Mouse (Mus musculus) limb, embryonic 14.5 days (tissue): ENCODE data around the gene Narfl. TPM values are rescaled to one million over a fixed set of nuclear protein-coding genes. Genes with fewer than 3 reads are reported as not detected.

ENCODE experiments used
- ATAC-seq: fragments of 200-750 bp; cut with Nextera tagmentation; 2 replicates; pipeline ENCODE4 v1.8.0; 2017; ENCODE audit warnings: low read depth, moderate number of reproducible peaks, moderate TSS enrichment; ENCODE audit not compliant: low FRiP score
- DNase-seq: peaks from one replicate; pipeline ENCODE4 v3.0.0-alpha.2; 2015; ENCODE audit warnings: low spot score
- H3K27ac ChIP-seq: fragments of 300-500 bp; sonication (generic); replicated peaks from 2 replicates; pipeline ENCODE4 v1.5.1; 2014; ENCODE audit warnings: low read depth, mild to moderate bottlenecking, low read length, moderate library complexity, mixed read lengths
- H3K27me3 ChIP-seq: fragments of 300-500 bp; sonication (generic); 2 replicates; pipeline ENCODE4 v1.6.1; 2014; ENCODE audit warnings: low read length, mixed read lengths; ENCODE audit not compliant: control insufficient read depth, insufficient read depth
- H3K36me3 ChIP-seq: fragments of 300-500 bp; sonication (generic); 2 replicates; pipeline ENCODE4 v1.6.1; 2014; ENCODE audit warnings: mild to moderate bottlenecking, low read length, moderate library complexity, mixed read lengths; ENCODE audit not compliant: control insufficient read depth, insufficient read depth
- H3K4me1 ChIP-seq: fragments of 300-500 bp; sonication (generic); 2 replicates; pipeline ENCODE4 v1.6.1; 2014; ENCODE audit warnings: antibody characterized with exemption, low read length, mixed read lengths; ENCODE audit not compliant: control insufficient read depth, insufficient read depth
- H3K4me2 ChIP-seq: fragments of 300-500 bp; sonication (generic); replicated peaks from 2 replicates; pipeline ENCODE4 v1.6.1; 2014; ENCODE audit warnings: low read depth, mild to moderate bottlenecking, low read length, moderate library complexity; ENCODE audit not compliant: severe bottlenecking
- H3K4me3 ChIP-seq: fragments of 300-500 bp; sonication (generic); replicated peaks from 2 replicates; pipeline ENCODE4 v1.5.1; 2014; ENCODE audit warnings: low read length
- H3K9ac ChIP-seq: fragments of 300-500 bp; sonication (generic); 2 replicates; pipeline ENCODE4 v1.6.1; 2014; ENCODE audit warnings: mild to moderate bottlenecking, low read depth, low read length, moderate library complexity; ENCODE audit not compliant: severe bottlenecking
- H3K9me3 ChIP-seq: fragments of 300-500 bp; sonication (generic); 2 replicates; pipeline ENCODE4 v1.6.1; 2016; ENCODE audit warnings: low read length; ENCODE audit not compliant: control insufficient read depth
- POLR2A ChIP-seq: fragments of 200-500 bp; IDR thresholded peaks from 2 replicates; pipeline ENCODE4 v1.8.0; 2012; ENCODE audit warnings: inconsistent platforms, mild to moderate bottlenecking, moderate library complexity, borderline replicate concordance; ENCODE audit not compliant: insufficient read depth, insufficient read length; ENCODE audit errors: extremely low read depth
- WGBS: fragments of 180-500 bp; shearing (Covaris S2); extraction: QIAGEN DNeasy Blood & Tissue Kit; methylation state at CpG from one replicate; pipeline ENCODE4 v1.1.7; 2014; 5-methylcytosine and 5-hydroxymethylcytosine counted together
- polyA plus RNA-seq, 2 experiments: library from polyadenylated mRNA; depleted of rRNA in 1 of 2; stranded (reverse) in 1 of 2; unstranded in 1 of 2; fragments of >200 nt; fragmentation: Nextera tagmentation in 1 of 2; extraction: Ambion mirVana in 1 of 2; gene quantifications; 2 replicates each; pipeline versions ENCODE4 v1.2.1 to v1.2.3; 2012 to 2014

Narfl gene
- polyA plus RNA-seq, 2 experiments: 24.2 to 24.9 TPM

- ATAC-seq (no peak), DNase-seq (no peak)
- Histone ChIP-seq H3K9me3 (no peaks in the 10 kb centered on the region), H3K4me1 (peaks cover 9% of the 10 kb centered on the region), H3K4me3 (peak overlapping the region; percentile 66), H3K9ac (peak overlapping the region; percentile 63), H3K36me3 (no peaks in the 10 kb centered on the region), H3K27me3 (peaks cover 30% of the 10 kb centered on the region), H3K4me2 (peak overlapping the region; percentile 96), H3K27ac (no peak overlapping the region)
- 9% methylated on average over 25 of the region's 25 CpGs for WGBS
- no peak for TF ChIP-seq POLR2A
These were observed 36.2 kb downstream of the Narfl start for GRCm38 (mm10) chr17:25809606-25810340.

DNA sequence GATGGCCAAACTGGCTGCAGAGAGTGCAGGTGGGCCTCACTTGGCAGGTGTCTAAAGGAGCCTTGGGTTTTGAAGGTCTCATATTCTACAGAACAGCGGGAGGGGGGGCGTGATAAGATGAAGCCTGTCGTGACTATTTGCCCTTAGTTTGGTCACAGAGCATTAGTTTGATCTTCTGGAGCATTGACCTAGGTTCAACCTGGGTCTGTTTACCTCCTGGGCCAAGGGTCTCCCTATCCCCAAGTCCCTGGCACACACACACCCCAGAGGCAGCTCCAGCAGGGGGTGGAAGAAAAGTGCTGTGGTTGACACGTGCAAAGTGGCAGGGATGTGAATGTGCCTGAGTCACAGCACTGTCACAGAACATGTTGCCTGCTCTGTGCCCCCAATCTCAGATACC is 37.3 kb downstream of the Narfl start:
- Histone ChIP-seq H3K4me2 (no peak overlapping the region), H3K36me3 (no peaks in the 10 kb centered on the region), H3K4me1 (peaks cover 9% of the 10 kb centered on the region), H3K9me3 (no peaks in the 10 kb centered on the region), H3K9ac (no peak overlapping the region), H3K4me3 (no peak overlapping the region), H3K27ac (no peak overlapping the region), H3K27me3 (peaks cover 30% of the 10 kb centered on the region)
- ATAC-seq (no peak), DNase-seq (no peak)
- no peak for TF ChIP-seq POLR2A
- WGBS: 66% methylated on average over 4 of the region's 4 CpGs

- H3K4me2 ChIP-seq: no peak overlapping the region
- 1% methylated on average over 16 of the region's 20 CpGs for WGBS
- peaks cover 38% of the 10 kb centered on the region for H3K27me3 ChIP-seq
These were observed 39.9 kb downstream of the Narfl start for GRCm38 (mm10) chr17:25813471-25813870.

GRCm38 (mm10) chr17:25817662-25818061 is 44.1 kb downstream of the Narfl start:
- Histone ChIP-seq H3K4me2 (no peak overlapping the region), H3K9ac (no peak overlapping the region), H3K9me3 (no peaks in the 10 kb centered on the region), H3K4me3 (no peak overlapping the region), H3K36me3 (no peaks in the 10 kb centered on the region), H3K27me3 (peaks cover 41% of the 10 kb centered on the region), H3K4me1 (0 out of 2 replicates have a peak, but pooled peaks cover 4% of the 10 kb centered on the region), H3K27ac (no peak overlapping the region)
- TF ChIP-seq POLR2A: no peak
- no peak for ATAC-seq
- 82% methylated on average over 11 of the region's 11 CpGs for WGBS
- DNase-seq: no peak

More at GRCm38 (mm10) chr17:25813471-25813870, 39.9 kb downstream of the Narfl start:
- no peaks in the 10 kb centered on the region for H3K9me3 ChIP-seq
- TF ChIP-seq POLR2A: no peak
- ATAC-seq: peak; percentile 50; the same call in 1 of the 2 replicates
- DNase-seq: peak; percentile 88
- H3K4me1 ChIP-seq: peaks cover 9% of the 10 kb centered on the region
- H3K36me3 ChIP-seq: no peaks in the 10 kb centered on the region
- no peak overlapping the region for H3K4me3 ChIP-seq
- H3K9ac ChIP-seq: no peak overlapping the region
- no peak overlapping the region for H3K27ac ChIP-seq

DNA sequence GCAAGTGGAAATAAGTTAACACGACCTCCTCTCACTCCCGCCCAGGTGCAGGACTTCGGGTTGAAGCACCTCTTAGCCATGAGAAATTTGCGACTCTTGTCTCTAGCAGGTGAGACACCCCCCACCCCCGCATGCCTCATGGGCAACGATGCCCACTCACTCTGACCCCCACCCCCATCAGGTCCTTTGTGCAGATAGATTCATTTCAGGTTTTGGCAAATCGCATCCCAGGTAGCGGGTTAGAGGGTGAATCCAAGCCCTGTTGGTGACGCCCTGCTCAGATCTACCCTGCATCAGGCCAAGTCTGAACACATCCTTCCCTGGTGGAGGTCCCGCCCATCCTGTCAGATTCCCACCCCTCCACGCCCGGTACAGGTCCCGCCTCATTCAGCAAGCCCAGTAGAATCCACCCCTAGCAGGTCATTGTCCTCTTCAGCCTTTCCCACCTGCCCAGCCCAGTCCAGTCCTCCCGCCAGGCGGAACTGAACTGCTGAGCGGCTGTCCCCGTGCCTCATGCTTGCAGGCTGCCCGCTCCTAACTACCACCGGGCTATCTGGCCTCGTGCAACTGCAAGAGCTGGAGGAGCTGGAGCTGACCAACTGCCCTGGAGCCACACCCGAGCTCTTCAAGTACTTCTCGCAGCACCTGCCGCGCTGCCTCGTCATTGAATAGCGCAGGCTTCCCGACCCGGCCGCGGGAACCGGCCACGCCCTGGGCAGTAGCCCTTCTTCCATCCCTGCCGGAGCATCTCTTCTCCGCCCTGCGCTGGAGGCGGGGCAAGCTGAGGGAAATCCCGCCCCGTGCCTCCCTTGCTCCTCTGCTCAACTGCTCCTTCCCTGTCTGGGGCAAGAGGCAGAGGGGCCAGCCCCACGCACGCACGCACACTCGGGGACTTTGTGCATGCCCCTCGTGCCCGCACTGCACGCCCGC is 45.5 kb downstream of the Narfl start:
- H3K9ac ChIP-seq: no peak overlapping the region
- H3K9me3 ChIP-seq: no peaks in the 10 kb centered on the region
- H3K4me1 ChIP-seq: peaks cover 3% of the 10 kb centered on the region
- peaks cover 35% of the 10 kb centered on the region for H3K27me3 ChIP-seq
- H3K27ac ChIP-seq: no peak overlapping the region
- ATAC-seq (no peak), DNase-seq (no peak)
- peak overlapping the region; percentile 28; the same call in 1 of the 2 replicates for H3K4me2 ChIP-seq
- 5% methylated on average over 46 of the region's 46 CpGs for WGBS
- no peak for TF ChIP-seq POLR2A
- H3K36me3 ChIP-seq: no peaks in the 10 kb centered on the region
- H3K4me3 ChIP-seq: no peak overlapping the region
